Mouse (Mus musculus) E14TG2a.4 (cell line): ENCODE data around the gene Abcg8.

Experiments
- CTCF ChIP-seq: conservative IDR thresholded peaks from 2 replicates; pipeline ENCODE4 v1.5.1; 2014; ENCODE audit warnings: low read length
- NANOG ChIP-seq: IDR thresholded peaks from 2 replicates; pipeline ENCODE4 v1.6.1; 2014; ENCODE audit warnings: borderline replicate concordance, low read length, mixed read lengths

DNA sequence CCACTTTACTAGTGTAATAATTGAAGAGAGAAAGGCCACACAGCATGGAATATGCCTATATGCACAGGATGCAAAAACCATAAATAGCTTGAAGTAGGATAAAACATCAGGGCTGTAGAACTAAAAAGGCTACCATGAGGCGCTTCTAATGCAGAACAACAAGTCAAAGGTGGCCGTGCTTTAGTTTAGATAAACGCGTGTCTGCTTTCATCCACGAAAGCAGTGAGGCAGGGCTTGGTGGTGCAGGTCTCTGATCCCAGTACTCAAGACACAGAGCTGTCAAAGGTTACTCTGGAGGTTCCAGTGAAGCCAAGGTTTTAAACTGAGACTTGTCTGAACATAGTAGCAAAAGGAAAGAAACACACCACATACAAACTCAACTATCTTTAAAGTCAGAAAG, 53.0 kb downstream of the Abcg8 start:
- TF ChIP-seq CTCF (no peak), NANOG (no peak)
